Mouse (Mus musculus) MEL (cell line): ENCODE measurements around the gene Mrnip. TPM values are rescaled to one million over a fixed set of nuclear protein-coding genes. Genes with fewer than 3 reads are reported as not detected.

Experiments
- DNase-seq: peaks from one replicate; pipeline ENCODE4 v3.0.0; 2011; ENCODE audit warnings: low read depth, low spot score
- H3K27ac ChIP-seq: 2 replicates; pipeline ENCODE4 v1.5.1; 2012; ENCODE audit warnings: low read depth, mild to moderate bottlenecking, control low read depth, low read length, moderate library complexity; ENCODE audit not compliant: control insufficient read depth
- H3K27me3 ChIP-seq, 2 experiments: fragments of 150-350 bp in 1 of 2; sonication (generic) in 1 of 2; 2 replicates each; pipeline ENCODE4 v1.6.1; 2012; ENCODE audit warnings: low read length in 2 of 2, mild to moderate bottlenecking in 2 of 2, improper control_type of control experiment in 1 of 2, moderate library complexity in 1 of 2; ENCODE audit not compliant: insufficient read depth in 2 of 2, control insufficient read depth in 1 of 2
- H3K36me3 ChIP-seq, 2 experiments: 2 replicates each; pipeline ENCODE4 v1.6.1; 2012 to 2014; ENCODE audit warnings: low read length in 2 of 2, improper control_type of control experiment in 1 of 2, inconsistent platforms in 1 of 2, mild to moderate bottlenecking in 1 of 2; ENCODE audit not compliant: insufficient read depth in 2 of 2, control insufficient read depth in 1 of 2
- H3K4me1 ChIP-seq, 2 experiments: fragments of 150-350 bp in 1 of 2; sonication (generic) in 1 of 2; 2 replicates each; pipeline ENCODE4 v1.6.1; 2012; ENCODE audit warnings: low read length in 2 of 2, improper control_type of control experiment in 1 of 2, mild to moderate bottlenecking in 1 of 2; ENCODE audit not compliant: insufficient read depth in 2 of 2, control insufficient read depth in 1 of 2
- H3K4me3 ChIP-seq, 2 experiments: fragments of 150-350 bp in 1 of 2; sonication (generic) in 1 of 2; 2 replicates each; pipeline ENCODE4 v1.5.1; 2012; ENCODE audit warnings: low read depth in 2 of 2, low read length in 2 of 2, mild to moderate bottlenecking in 2 of 2, moderate library complexity in 2 of 2, control low read depth in 1 of 2, improper control_type of control experiment in 1 of 2; ENCODE audit not compliant: control insufficient read depth in 1 of 2, insufficient read depth in 1 of 2
- H3K79me2 ChIP-seq: 2 replicates; pipeline ENCODE4 v1.6.1; 2012; ENCODE audit warnings: mild to moderate bottlenecking, low read length, moderate library complexity; ENCODE audit not compliant: control insufficient read depth, poor library complexity, insufficient read depth
- H3K9ac ChIP-seq: 2 replicates; pipeline ENCODE4 v1.6.1; 2012; ENCODE audit warnings: low read depth, mild to moderate bottlenecking, control low read depth, low read length, moderate library complexity; ENCODE audit not compliant: control insufficient read depth, poor library complexity, severe bottlenecking
- H3K9me3 ChIP-seq: fragments of 150-350 bp; sonication (generic); replicated peaks from 2 replicates; pipeline ENCODE4 v1.6.1; 2012; ENCODE audit warnings: mild to moderate bottlenecking, low read length, improper control_type of control experiment, moderate library complexity; ENCODE audit not compliant: insufficient read depth
- BHLHE40 ChIP-seq: IDR thresholded peaks from 2 replicates; pipeline ENCODE4 v1.6.1; 2012; ENCODE audit warnings: low read depth, mild to moderate bottlenecking, inconsistent platforms, low read length, improper control_type of control experiment, borderline replicate concordance
- CHD2 ChIP-seq: IDR thresholded peaks from 2 replicates; pipeline ENCODE4 v1.6.1; 2011; ENCODE audit warnings: low read length, improper control_type of control experiment
- CTCF ChIP-seq, 3 experiments: IDR thresholded peaks in 2 of 3; conservative IDR thresholded peaks in 1 of 3; 2 replicates each; pipeline ENCODE4 v1.5.1; 2011 to 2012; ENCODE audit warnings: low read length in 3 of 3, low read depth in 2 of 3, mild to moderate bottlenecking in 2 of 3, improper control_type of control experiment in 1 of 3, inconsistent platforms in 1 of 3, mixed read lengths in 1 of 3, moderate library complexity in 1 of 3; ENCODE audit not compliant: control insufficient read depth in 1 of 3, insufficient read depth in 1 of 3, poor library complexity in 1 of 3, severe bottlenecking in 1 of 3
- ELF1 ChIP-seq: IDR thresholded peaks from 2 replicates; pipeline ENCODE4 v1.6.1; 2014; ENCODE audit warnings: low read depth, mild to moderate bottlenecking, inconsistent platforms, low read length, improper control_type of control experiment, moderate library complexity
- EP300 ChIP-seq, 2 experiments: IDR thresholded peaks; 2 replicates each; pipeline ENCODE4 v1.6.1; 2011; ENCODE audit warnings: improper control_type of control experiment in 2 of 2, low read length in 2 of 2, low read depth in 1 of 2, mild to moderate bottlenecking in 1 of 2
- GATA1 ChIP-seq: IDR thresholded peaks from 2 replicates; pipeline ENCODE4 v1.6.1; 2011; ENCODE audit warnings: low read depth, low read length, improper control_type of control experiment
- JUND ChIP-seq: IDR thresholded peaks from 2 replicates; pipeline ENCODE4 v1.6.1; 2011; ENCODE audit warnings: low read depth, mild to moderate bottlenecking, improper control_type of control experiment, low read length
- KAT2A ChIP-seq: conservative IDR thresholded peaks from 2 replicates; pipeline ENCODE4 v1.6.1; 2012; ENCODE audit warnings: low read depth, low read length, improper control_type of control experiment, inconsistent platforms
- MAFK ChIP-seq: IDR thresholded peaks from 2 replicates; pipeline ENCODE4 v1.6.1; 2011; ENCODE audit warnings: low read depth, mild to moderate bottlenecking, low read length, improper control_type of control experiment, borderline replicate concordance
- MXI1 ChIP-seq: IDR thresholded peaks from 2 replicates; pipeline ENCODE4 v1.6.1; 2011; ENCODE audit warnings: mild to moderate bottlenecking, low read depth, low read length, improper control_type of control experiment
- MYB ChIP-seq: IDR thresholded peaks from 2 replicates; pipeline ENCODE4 v1.6.1; 2011; ENCODE audit warnings: mild to moderate bottlenecking, low read depth, low read length, improper control_type of control experiment
- MYC ChIP-seq: IDR thresholded peaks from 2 replicates; pipeline ENCODE4 v1.6.1; 2011; ENCODE audit warnings: low read depth, mild to moderate bottlenecking, low read length, improper control_type of control experiment, moderate library complexity
- NELFE ChIP-seq: IDR thresholded peaks from 2 replicates; pipeline ENCODE4 v1.6.1; 2011; ENCODE audit warnings: low read depth, low read length, improper control_type of control experiment
- NRF1 ChIP-seq: IDR thresholded peaks from 2 replicates; pipeline ENCODE4 v1.6.1; 2014; ENCODE audit warnings: low read depth, mild to moderate bottlenecking, inconsistent platforms, low read length, improper control_type of control experiment, moderate library complexity; ENCODE audit not compliant: poor library complexity, insufficient read depth, severe bottlenecking
- POLR2A ChIP-seq, 2 experiments: IDR thresholded peaks; 2 replicates each; pipeline ENCODE4 v1.6.1; 2011 to 2012; ENCODE audit warnings: low read length in 2 of 2, mild to moderate bottlenecking in 2 of 2, control low read depth in 1 of 2, improper control_type of control experiment in 1 of 2, low read depth in 1 of 2, moderate library complexity in 1 of 2; ENCODE audit not compliant: control insufficient read depth in 1 of 2, insufficient read depth in 1 of 2, poor library complexity in 1 of 2
- POLR2AphosphoS2 ChIP-seq: IDR thresholded peaks from 2 replicates; pipeline ENCODE4 v1.6.1; 2011; ENCODE audit warnings: low read length, improper control_type of control experiment
- POLR2AphosphoS5 ChIP-seq: IDR thresholded peaks from 2 replicates; pipeline ENCODE4 v1.6.1; 2012; ENCODE audit warnings: low read depth, borderline replicate concordance, mild to moderate bottlenecking, inconsistent platforms, low read length, moderate library complexity, mixed read lengths
- RAD21 ChIP-seq: IDR thresholded peaks from 2 replicates; pipeline ENCODE4 v1.6.1; 2011; ENCODE audit warnings: mild to moderate bottlenecking, low read depth, low read length, improper control_type of control experiment
- RCOR1 ChIP-seq: IDR thresholded peaks from 2 replicates; pipeline ENCODE4 v1.6.1; 2012; ENCODE audit warnings: low read depth, mild to moderate bottlenecking, inconsistent platforms, low read length, improper control_type of control experiment
- SMC3 ChIP-seq: IDR thresholded peaks from 2 replicates; pipeline ENCODE4 v1.6.1; 2011; ENCODE audit warnings: low read depth, low read length, improper control_type of control experiment
- TAL1 ChIP-seq: IDR thresholded peaks from 2 replicates; pipeline ENCODE4 v1.6.1; 2012; ENCODE audit warnings: mild to moderate bottlenecking, inconsistent platforms, low read length, moderate library complexity, mixed read lengths
- TBP ChIP-seq: IDR thresholded peaks from 2 replicates; pipeline ENCODE4 v1.8.0; 2011; ENCODE audit warnings: low read depth, low read length, improper control_type of control experiment
- USF1 ChIP-seq: IDR thresholded peaks from 2 replicates; pipeline ENCODE4 v1.6.1; 2014; ENCODE audit warnings: low read depth, mild to moderate bottlenecking, inconsistent platforms, low read length, improper control_type of control experiment, moderate library complexity
- USF2 ChIP-seq, 2 experiments: IDR thresholded peaks; 2 replicates each; pipeline ENCODE4 v1.6.1; 2011 to 2012; ENCODE audit warnings: improper control_type of control experiment in 2 of 2, low read length in 2 of 2, borderline replicate concordance in 1 of 2, inconsistent platforms in 1 of 2, low read depth in 1 of 2, mild to moderate bottlenecking in 1 of 2; ENCODE audit not compliant: insufficient read depth in 1 of 2
- ZC3H11A ChIP-seq: IDR thresholded peaks from 2 replicates; pipeline ENCODE4 v1.6.1; 2012; ENCODE audit warnings: low read depth, mild to moderate bottlenecking, inconsistent platforms, low read length, improper control_type of control experiment
- ZMIZ1 ChIP-seq: IDR thresholded peaks from 2 replicates; pipeline ENCODE4 v1.6.1; 2012; ENCODE audit warnings: low read depth, mild to moderate bottlenecking, inconsistent platforms, low read length, improper control_type of control experiment, moderate library complexity
- polyA plus RNA-seq, 2 experiments: library from polyadenylated mRNA; stranded (reverse) in 1 of 2; unstranded in 1 of 2; fragments of >175 nt in 1 of 2; fragments of >200 nt in 1 of 2; gene quantifications; 2 replicates each; pipeline versions ENCODE4 v1.2.1 to v1.2.4; 2012; ENCODE audit warnings: low replicate concordance in 2 of 2, low read depth in 1 of 2; ENCODE audit not compliant: insufficient read length in 2 of 2, insufficient read depth in 1 of 2, missing spikeins in 1 of 2
- total RNA-seq: library from RNA; depleted of rRNA; stranded (reverse); fragments of 300-350 nt; gene quantifications from 2 replicates; pipeline ENCODE4 v1.2.3, GENCODE M21; 2012

Gene Mrnip
- total and polyA plus RNA-seq, 3 experiments: 8.6 to 10.6 TPM; not detected in 1

- H3K4me1 ChIP-seq: no peaks in the 10 kb centered on the region
- no peaks in the 10 kb centered on the region for H3K9me3 ChIP-seq
- H3K27me3 ChIP-seq: no peaks in the 10 kb centered on the region
- no peaks in the 10 kb centered on the region for H3K79me2 ChIP-seq
- TF ChIP-seq POLR2AphosphoS2: no peak
- no peak for TF ChIP-seq POLR2A (IDR thresholded peaks at IDR 0.05; ENCODE audit: control insufficient read depth in 1 of 2, insufficient read depth in 1 of 2, low read depth in 1 of 2, low read length in 2 of 2, poor library complexity in 1 of 2)
- TF ChIP-seq MXI1: no peak
- TF ChIP-seq TBP: no peak
- TF ChIP-seq JUND: no peak
- TF ChIP-seq MYC: no peak
- peak; percentile 95 to 99 (median 98) for TF ChIP-seq CTCF (IDR thresholded peaks at IDR 0.05 in 2 of 3, conservative IDR thresholded peaks at IDR 0.05 in 1 of 3; ENCODE audit: control insufficient read depth in 1 of 3, insufficient read depth in 1 of 3, low read depth in 2 of 3, low read length in 3 of 3, poor library complexity in 1 of 3, severe bottlenecking in 1 of 3)
- TF ChIP-seq RAD21: peak; percentile 76
- TF ChIP-seq RCOR1: no peak
- TF ChIP-seq SMC3: peak; percentile 94
- 0 out of 2 replicates have a peak, but pooled peaks have one; percentile 20 for TF ChIP-seq BHLHE40
- TF ChIP-seq ELF1: 0 out of 2 replicates have a peak, but pooled peaks have one; percentile 12
- TF ChIP-seq NRF1: no peak
- no peak for TF ChIP-seq CHD2
- no peak for TF ChIP-seq EP300 (IDR thresholded peaks at IDR 0.05; ENCODE audit: low read depth in 1 of 2, low read length in 2 of 2)
- TF ChIP-seq ZC3H11A: peak; percentile 76
- H3K9ac ChIP-seq: no peak overlapping the region
- H3K27ac ChIP-seq: no peak overlapping the region
- H3K4me3 ChIP-seq: no peak overlapping the region
- peaks cover 0 to 2% of the 10 kb centered on the region in 2 experiments; a peak in 2 of 4 replicates for H3K36me3 ChIP-seq
- peak; percentile 84 for DNase-seq
These were observed 12.5 kb upstream of the Mrnip start for GRCm38 (mm10) chr11:50161578-50162304.

- Histone ChIP-seq H3K4me3 (no peak overlapping the region), H3K9ac (no peak overlapping the region), H3K27ac (no peak overlapping the region), H3K4me1 (no peaks in the 10 kb centered on the region), H3K79me2 (no peaks in the 10 kb centered on the region), H3K27me3 (no peaks in the 10 kb centered on the region), H3K36me3 (peaks cover 0 to 2% of the 10 kb centered on the region in 2 experiments; a peak in 2 of 4 replicates), H3K9me3 (no peaks in the 10 kb centered on the region)
- DNase-seq: no peak
- no peak for TF ChIP-seq POLR2A (IDR thresholded peaks at IDR 0.05; ENCODE audit: control insufficient read depth in 1 of 2, insufficient read depth in 1 of 2, low read depth in 1 of 2, low read length in 2 of 2, poor library complexity in 1 of 2)
- TF ChIP-seq NELFE: no peak
- TF ChIP-seq SMC3: no peak
- no peak for TF ChIP-seq BHLHE40
- no peak for TF ChIP-seq MAFK
- no peak for TF ChIP-seq POLR2AphosphoS5
- no peak for TF ChIP-seq CHD2
- no peak for TF ChIP-seq GATA1
- no peak for TF ChIP-seq MYB
- no peak for TF ChIP-seq TAL1
- no peak for TF ChIP-seq USF1
- no peak for TF ChIP-seq RAD21
- no peak for TF ChIP-seq ZMIZ1
- no peak for TF ChIP-seq USF2 (IDR thresholded peaks at IDR 0.05; ENCODE audit: borderline replicate concordance in 1 of 2, insufficient read depth in 1 of 2, low read depth in 1 of 2, low read length in 2 of 2)
- no peak for TF ChIP-seq ELF1
- TF ChIP-seq KAT2A: no peak
- TF ChIP-seq MXI1: no peak
These were observed 11.8 kb upstream of the Mrnip start for GRCm38 (mm10) chr11:50162338-50163050.
